ENCODE assay signal across 12 mouse cellular contexts in genomic region chr7:100762726-100763125, GRCm38 (mm10). TPM values are rescaled to one million over a fixed set of nuclear protein-coding genes. Genes with fewer than 3 reads are reported as not detected.
DNase-seq lines count a peak whose midpoint lies in the region.
"Had no signal": no experiment of that assay in that cellular context is flagged by ENCODE, and none has a peak within 500 bp of the region (broad histone marks: within the 10 kb centered on the region; RNA-seq: fewer than 3 reads in every experiment).

No protein-coding gene starts in this region.

- peaks cover 6% of the 10 kb centered on the region; the same call in 1 of the 2 replicates for H3K4me1 ChIP-seq in heart, embryonic 10.5 days
- H3K4me1 ChIP-seq: lung, embryonic 15.5 days had no signal

- no peaks in the 10 kb centered on the region for H3K9me3 ChIP-seq in heart, embryonic 10.5 days
- H3K9me3 ChIP-seq: lung, embryonic 15.5 days had no signal

- H3K4me3 ChIP-seq in heart, embryonic 10.5 days: no peak overlapping the region
- H3K4me3 ChIP-seq: erythroblast, embryonic 14.5 days; heart, adult 2 months; lung, embryonic 15.5 days had no signal

- DNase-seq in heart, postnatal 10 days: peak; percentile 1 to 12
- no peak for DNase-seq in heart, embryonic 10.5 days (ENCODE audit: low spot score)
- DNase-seq in lung, postnatal 36 days: peak; percentile 32
- no peak for DNase-seq in lung, postnatal 4 days
- DNase-seq in cerebellum, adult 9-10 months: peak; percentile 83
- DNase-seq in gonadal fat pad, adult 2 months (ENCODE audit: low read depth): peak; percentile 66
- DNase-seq in spleen, adult 18-20 months: no peak
- DNase-seq in right cerebral cortex, postnatal 4 days: no peak

- H3K36me3 ChIP-seq in heart, embryonic 10.5 days: peaks cover 5% of the 10 kb centered on the region; the same call in 1 of the 2 replicates
- H3K36me3 ChIP-seq: lung, embryonic 15.5 days had no signal

- no peaks in the 10 kb centered on the region for H3K27me3 ChIP-seq in heart, embryonic 10.5 days (ENCODE audit: insufficient read depth, poor library complexity, severe bottlenecking)
- H3K27me3 ChIP-seq: lung, embryonic 15.5 days had no signal

- no peak overlapping the region for H3K27ac ChIP-seq in heart, embryonic 10.5 days
- H3K27ac ChIP-seq: heart, adult 2 months; kidney, postnatal 0 days; lung, embryonic 15.5 days had no signal

- intact Hi-C loops in heart, postnatal 10 days (cut with DNase I): no loop called here

RNA-seq across cellular contexts. Expression of gene Fam168a, which starts 56.3 kb away (rescaled TPM):
- 10 to 100 TPM; 52.7 to 53.7 TPM for total RNA-seq in heart, postnatal 10 days (2021)
- polyA plus RNA-seq in heart, embryonic 10.5 days (2016; fragmentation: Nextera tagmentation; extraction: Ambion mirVana): 29.4 and 35.4 TPM in 2 replicates
- polyA plus RNA-seq in gonadal fat pad, adult 2 months (2012; rRNA removed): 58.8 and 64.3 TPM in 2 replicates

Comparison
In these comparisons a context has a peak if more than half of its experiments do, and no peak if none do; other contexts are left out.
1. DNase-seq: peak in heart, postnatal 10 days (2 of 2), lung, postnatal 36 days (single experiment), cerebellum, adult 9-10 months (single experiment) and gonadal fat pad, adult 2 months (single experiment); none in heart, embryonic 10.5 days (single experiment), lung, postnatal 4 days (0 of 2), spleen, adult 18-20 months (0 of 2) and right cerebral cortex, postnatal 4 days (single experiment).